Mouse (Mus musculus) myocyte (in vitro differentiated cells): ENCODE data around the gene Tmem151b. TPM values are rescaled to one million over a fixed set of nuclear protein-coding genes. Genes with fewer than 3 reads are reported as not detected.

Experiments
- H3K27me3 ChIP-seq: one replicate; pipeline ENCODE4 v1.6.1; 2011; ENCODE audit not compliant: control insufficient read depth, insufficient read depth, insufficient read length
- H3K36me3 ChIP-seq: one replicate; pipeline ENCODE4 v1.6.1; 2011; ENCODE audit not compliant: control insufficient read depth, insufficient read depth
- H3K4me2 ChIP-seq: one replicate; pipeline ENCODE4 v1.6.1; 2011; ENCODE audit warnings: low read depth, control low read depth
- H3K4me3 ChIP-seq: one replicate; pipeline ENCODE4 v1.5.1; 2011; ENCODE audit warnings: mild to moderate bottlenecking, control low read depth, moderate library complexity
- H3K79me2 ChIP-seq: one replicate; pipeline ENCODE4 v1.6.1; 2011; ENCODE audit not compliant: control insufficient read depth, insufficient read depth
- H3ac ChIP-seq: one replicate; pipeline ENCODE4 v1.6.1; 2011; ENCODE audit not compliant: control insufficient read depth, insufficient read length
- CEBPB ChIP-seq: IDR thresholded peaks from 2 replicates; pipeline ENCODE4 v1.6.1; 2011; ENCODE audit warnings: mild to moderate bottlenecking, moderate library complexity; ENCODE audit not compliant: poor library complexity, insufficient read depth, severe bottlenecking
- E2F4 ChIP-seq: IDR thresholded peaks from one replicate; pipeline ENCODE4 v1.6.1; 2011; ENCODE audit warnings: mild to moderate bottlenecking, control low read depth, moderate library complexity; ENCODE audit not compliant: insufficient read depth
- MAX ChIP-seq: IDR thresholded peaks from one replicate; pipeline ENCODE4 v1.6.1; 2011; ENCODE audit warnings: low read depth, mild to moderate bottlenecking, control low read depth
- MYOD1 ChIP-seq, 3 experiments: IDR thresholded peaks; one replicate each; pipeline ENCODE4 v1.6.1; 2011; ENCODE audit warnings: control low read depth in 2 of 3, low read depth in 2 of 3, mild to moderate bottlenecking in 2 of 3, moderate library complexity in 1 of 3; ENCODE audit not compliant: insufficient read length in 2 of 3, control insufficient read depth in 1 of 3
- MYOG ChIP-seq, 3 experiments: IDR thresholded peaks; one replicate each; pipeline ENCODE4 v1.6.1; 2011; ENCODE audit warnings: control low read depth in 2 of 3, low read depth in 2 of 3, mild to moderate bottlenecking in 2 of 3; ENCODE audit not compliant: insufficient read length in 2 of 3, control insufficient read depth in 1 of 3, insufficient read depth in 1 of 3
- POLR2A ChIP-seq: IDR thresholded peaks from one replicate; pipeline ENCODE4 v1.6.1; 2011; ENCODE audit warnings: low read depth, mild to moderate bottlenecking, control low read depth, moderate library complexity; ENCODE audit not compliant: insufficient read length
- POLR2AphosphoS2 ChIP-seq: IDR thresholded peaks from one replicate; pipeline ENCODE4 v1.6.1; 2011; ENCODE audit warnings: low read depth, control low read depth; ENCODE audit not compliant: insufficient read length
- REST ChIP-seq: IDR thresholded peaks from one replicate; pipeline ENCODE4 v1.6.1; 2011; ENCODE audit warnings: mild to moderate bottlenecking, control low read depth, moderate library complexity; ENCODE audit not compliant: insufficient read depth, insufficient read length
- SRF ChIP-seq: IDR thresholded peaks from one replicate; pipeline ENCODE4 v1.6.1; 2011; ENCODE audit warnings: low read depth; ENCODE audit not compliant: control insufficient read depth, insufficient read length
- TCF12 ChIP-seq: IDR thresholded peaks from one replicate; pipeline ENCODE4 v1.6.1; 2011; ENCODE audit warnings: mild to moderate bottlenecking, control low read depth; ENCODE audit not compliant: poor library complexity, insufficient read depth, severe bottlenecking
- TCF3 ChIP-seq: IDR thresholded peaks from one replicate; pipeline ENCODE4 v1.6.1; 2011; ENCODE audit warnings: low read depth, control low read depth; ENCODE audit not compliant: insufficient read length
- USF1 ChIP-seq: IDR thresholded peaks from one replicate; pipeline ENCODE4 v1.6.1; 2011; ENCODE audit warnings: low read depth, mild to moderate bottlenecking, control low read depth, moderate library complexity
- polyA plus RNA-seq: library from polyadenylated mRNA; unstranded; fragments of >200 nt; fragmentation: generic; extraction: Trizol; gene quantifications from one replicate; pipeline ENCODE4 v1.2.1, GENCODE M21; 2012; ENCODE audit warnings: missing spikeins

Gene Tmem151b
- polyA plus RNA-seq, 1 experiment = 0.30 TPM

GRCm38 (mm10) chr17:45591701-45592605 lies 42.5 kb upstream of the Tmem151b start:
- peak overlapping the region; percentile 80 for H3K4me3 ChIP-seq
- H3K4me2 ChIP-seq = peak overlapping the region; percentile 88
- TF ChIP-seq MAX = no peak
- TF ChIP-seq POLR2AphosphoS2 = peak; percentile 61
- TF ChIP-seq TCF12 = no peak
- no peak for TF ChIP-seq CEBPB
- TF ChIP-seq MYOD1 (IDR thresholded peaks at IDR 0.05; ENCODE audit: control insufficient read depth in 1 of 3, insufficient read length in 2 of 3, low read depth in 2 of 3) = peak in 1 of 3 experiments; percentile 34
- TF ChIP-seq POLR2A = peak; percentile 38
- no peak for TF ChIP-seq MYOG (IDR thresholded peaks at IDR 0.05; ENCODE audit: control insufficient read depth in 1 of 3, insufficient read depth in 1 of 3, insufficient read length in 2 of 3, low read depth in 2 of 3)
- no peak for TF ChIP-seq SRF
- no peak for TF ChIP-seq E2F4
- no peak for TF ChIP-seq REST
- TF ChIP-seq USF1 = no peak
- no peak for TF ChIP-seq TCF3
- peaks cover 58% of the 10 kb centered on the region for H3K79me2 ChIP-seq
- peak overlapping the region; percentile 3 for H3ac ChIP-seq
- no peaks in the 10 kb centered on the region for H3K27me3 ChIP-seq
- H3K36me3 ChIP-seq = peaks cover 37% of the 10 kb centered on the region

- H3K4me2 ChIP-seq = peak overlapping the region; percentile 88
- H3K79me2 ChIP-seq = peaks cover 58% of the 10 kb centered on the region
- peaks cover 51% of the 10 kb centered on the region for H3K36me3 ChIP-seq
- TF ChIP-seq MYOD1 (IDR thresholded peaks at IDR 0.05; ENCODE audit: control insufficient read depth in 1 of 3, insufficient read length in 2 of 3, low read depth in 2 of 3) (no peak), TCF3 (no peak), TCF12 (no peak), MAX (no peak), MYOG (IDR thresholded peaks at IDR 0.05; ENCODE audit: control insufficient read depth in 1 of 3, insufficient read depth in 1 of 3, insufficient read length in 2 of 3, low read depth in 2 of 3) (no peak), E2F4 (no peak), USF1 (no peak), SRF (no peak), CEBPB (no peak), REST (no peak), POLR2AphosphoS2 (no peak), POLR2A (no peak)
- H3K4me3 ChIP-seq = peak overlapping the region; percentile 80
- H3K27me3 ChIP-seq = no peaks in the 10 kb centered on the region
- no peak overlapping the region for H3ac ChIP-seq
These were observed 40.9 kb upstream of the Tmem151b start for GRCm38 (mm10) chr17:45590410-45590809.

GRCm38 (mm10) chr17:45589844-45590243 lies 40.4 kb upstream of the Tmem151b start:
- peak overlapping the region; percentile 80 for H3K4me3 ChIP-seq
- no peak overlapping the region for H3K4me2 ChIP-seq
- peaks cover 57% of the 10 kb centered on the region for H3K36me3 ChIP-seq
- TF ChIP-seq POLR2AphosphoS2 = peak; percentile 76
- no peak for TF ChIP-seq MAX
- TF ChIP-seq MYOD1 (IDR thresholded peaks at IDR 0.05; ENCODE audit: control insufficient read depth in 1 of 3, insufficient read length in 2 of 3, low read depth in 2 of 3) = no peak
- TF ChIP-seq POLR2A = peak; percentile 44
- TF ChIP-seq MYOG (IDR thresholded peaks at IDR 0.05; ENCODE audit: control insufficient read depth in 1 of 3, insufficient read depth in 1 of 3, insufficient read length in 2 of 3, low read depth in 2 of 3) = no peak
- H3K27me3 ChIP-seq = no peaks in the 10 kb centered on the region
- peaks cover 54% of the 10 kb centered on the region for H3K79me2 ChIP-seq
- no peak overlapping the region for H3ac ChIP-seq

- no peak overlapping the region for H3ac ChIP-seq
- H3K4me2 ChIP-seq = no peak overlapping the region
- H3K4me3 ChIP-seq = peak overlapping the region; percentile 80
- no peak for TF ChIP-seq MYOD1 (IDR thresholded peaks at IDR 0.05; ENCODE audit: control insufficient read depth in 1 of 3, insufficient read length in 2 of 3, low read depth in 2 of 3)
- no peak for TF ChIP-seq USF1
- TF ChIP-seq POLR2A = peak; percentile 27
- peak; percentile 30 for TF ChIP-seq POLR2AphosphoS2
- no peaks in the 10 kb centered on the region for H3K27me3 ChIP-seq
- H3K36me3 ChIP-seq = peaks cover 59% of the 10 kb centered on the region
- H3K79me2 ChIP-seq = peaks cover 48% of the 10 kb centered on the region
These were observed 39.8 kb upstream of the Tmem151b start for GRCm38 (mm10) chr17:45589236-45589635.

GRCm38 (mm10) chr17:45588370-45588769 lies 38.9 kb upstream of the Tmem151b start:
- H3K4me2 ChIP-seq = no peak overlapping the region
- peaks cover 39% of the 10 kb centered on the region for H3K79me2 ChIP-seq
- H3K27me3 ChIP-seq = no peaks in the 10 kb centered on the region
- no peak overlapping the region for H3K4me3 ChIP-seq
- peaks cover 59% of the 10 kb centered on the region for H3K36me3 ChIP-seq
- TF ChIP-seq TCF12 (no peak), MAX (no peak), POLR2AphosphoS2 (no peak), E2F4 (no peak), USF1 (no peak), MYOG (IDR thresholded peaks at IDR 0.05; ENCODE audit: control insufficient read depth in 1 of 3, insufficient read depth in 1 of 3, insufficient read length in 2 of 3, low read depth in 2 of 3) (no peak), CEBPB (no peak), SRF (no peak), MYOD1 (IDR thresholded peaks at IDR 0.05; ENCODE audit: control insufficient read depth in 1 of 3, insufficient read length in 2 of 3, low read depth in 2 of 3) (no peak), POLR2A (no peak), TCF3 (no peak), REST (no peak)
- no peak overlapping the region for H3ac ChIP-seq
